Mouse (Mus musculus) CD4-positive helper T cell, adult 2 months (primary cell): ENCODE measurements around the gene Cfap61.

ENCODE experiments used
- DNase-seq: peaks from one replicate; pipeline ENCODE4 v3.0.0-alpha.2; 2012; ENCODE audit warnings: low read depth, missing footprints, low spot score

Cfap61 gene

GRCm38 (mm10) chr2:146077117-146077516 lies 142.5 kb downstream of the Cfap61 start:
- no peak for DNase-seq

DNA sequence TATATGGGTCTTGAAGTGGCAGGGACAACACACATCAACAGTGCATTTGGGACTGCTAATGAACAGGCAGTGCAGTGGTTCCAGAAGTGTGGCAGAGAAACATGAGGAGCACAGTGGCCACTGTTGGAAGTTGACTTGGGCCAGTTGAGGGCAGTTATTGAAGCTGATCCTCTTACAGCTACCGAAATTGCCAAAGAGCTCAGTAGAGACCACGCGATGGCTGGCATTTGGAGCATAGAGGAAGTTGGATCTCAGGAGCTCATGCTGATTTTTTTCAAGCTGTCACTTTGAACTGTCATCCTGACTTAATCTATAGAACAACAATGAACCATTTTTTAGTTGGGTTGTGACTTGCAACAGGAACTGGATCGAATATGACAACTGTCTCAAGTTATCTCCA lies 145.7 kb downstream of the Cfap61 start:
- no peak for DNase-seq

- no peak for DNase-seq
These were observed 148.8 kb downstream of the Cfap61 start for GRCm38 (mm10) chr2:146083326-146083871.

DNA sequence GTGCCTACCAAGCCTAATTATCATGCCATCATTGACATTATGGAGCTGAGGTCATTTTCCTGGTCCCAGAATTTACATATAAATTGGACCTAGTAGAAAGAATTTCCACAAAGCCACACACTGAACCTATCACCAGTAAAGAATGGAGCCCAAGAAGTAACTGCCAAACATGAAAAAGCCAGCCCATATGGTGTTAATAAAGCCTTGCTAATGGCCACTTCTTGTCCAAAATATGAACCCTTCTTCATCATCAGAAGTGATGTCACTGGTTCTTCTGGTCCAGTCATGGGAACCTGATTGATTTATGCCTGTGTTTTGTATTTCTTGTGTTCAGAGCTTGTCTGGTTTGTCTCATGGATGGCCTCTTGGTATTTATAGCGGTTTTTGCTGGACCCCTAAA lies 152.8 kb downstream of the Cfap61 start:
- no peak for DNase-seq

- no peak for DNase-seq
These were observed 154.6 kb downstream of the Cfap61 start for GRCm38 (mm10) chr2:146089157-146089692.

- no peak for DNase-seq
These were observed 162.9 kb downstream of the Cfap61 start for GRCm38 (mm10) chr2:146097532-146097931.

DNA sequence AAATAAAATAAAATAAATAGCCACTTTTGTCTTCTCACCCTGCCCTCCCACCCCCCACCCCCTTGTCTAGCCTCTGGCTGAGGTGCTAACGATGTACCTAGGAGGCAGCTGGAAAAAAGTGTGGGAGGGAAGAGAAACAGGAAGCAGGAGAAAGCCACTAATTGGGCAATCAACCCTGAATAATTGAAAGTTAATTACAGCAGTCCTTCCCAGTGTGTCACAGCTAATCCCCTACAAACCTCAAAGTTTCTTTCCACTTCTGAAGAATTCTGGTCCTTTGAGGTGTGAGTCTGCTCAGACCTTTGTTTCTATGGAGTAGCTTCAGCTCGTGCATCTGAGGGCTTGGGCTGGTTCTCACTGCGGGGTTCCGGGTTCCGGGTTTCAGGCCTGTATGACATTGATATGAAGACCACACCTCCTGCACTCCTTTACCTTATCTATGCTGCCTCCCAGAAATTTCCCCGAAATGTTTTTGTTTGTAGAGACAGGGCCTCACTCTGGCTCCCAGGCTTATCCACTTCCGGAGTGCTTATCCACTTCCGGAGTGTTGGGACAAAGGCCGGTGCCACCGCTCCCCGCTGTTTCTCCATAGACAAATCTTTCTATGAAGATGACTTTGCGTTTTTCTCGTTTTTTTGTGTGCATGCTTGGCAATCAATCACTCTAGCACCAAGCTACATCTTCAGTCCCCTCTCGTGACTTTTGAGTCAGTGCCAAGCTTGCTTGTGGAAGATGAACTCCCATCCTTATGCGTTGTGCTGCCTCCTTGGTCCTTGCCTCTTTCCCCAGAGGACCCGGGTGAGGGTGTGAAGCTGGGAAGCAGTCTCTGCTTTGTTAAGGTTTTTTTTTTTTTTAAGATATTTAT lies 164.5 kb downstream of the Cfap61 start:
- DNase-seq, result no peak

GRCm38 (mm10) chr2:146099838-146100237 lies 165.3 kb downstream of the Cfap61 start:
- no peak for DNase-seq

GRCm38 (mm10) chr2:146100489-146101060 lies 166.0 kb downstream of the Cfap61 start:
- no peak for DNase-seq

GRCm38 (mm10) chr2:146102600-146102999 lies 168.0 kb downstream of the Cfap61 start:
- DNase-seq, result no peak

DNA sequence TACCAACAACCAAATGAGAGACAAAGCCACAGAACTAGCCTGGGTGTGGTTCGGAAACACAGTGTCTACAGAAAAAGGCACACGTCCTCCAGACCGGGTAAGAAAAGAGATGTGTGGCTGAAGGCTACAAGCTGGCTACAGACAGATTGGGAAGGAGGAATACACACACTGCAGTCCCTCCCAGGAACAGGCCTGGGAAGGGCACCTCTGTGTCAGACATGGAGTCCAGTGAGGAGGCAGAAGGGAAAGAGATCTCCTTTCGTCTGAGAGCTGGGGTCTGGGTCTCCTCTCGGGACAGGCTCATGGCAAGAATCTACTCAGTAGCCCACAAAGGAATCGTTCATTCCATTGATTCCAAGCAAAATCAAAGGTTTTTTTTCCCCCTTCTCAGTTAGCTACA lies 170.8 kb downstream of the Cfap61 start:
- DNase-seq, result no peak

DNA sequence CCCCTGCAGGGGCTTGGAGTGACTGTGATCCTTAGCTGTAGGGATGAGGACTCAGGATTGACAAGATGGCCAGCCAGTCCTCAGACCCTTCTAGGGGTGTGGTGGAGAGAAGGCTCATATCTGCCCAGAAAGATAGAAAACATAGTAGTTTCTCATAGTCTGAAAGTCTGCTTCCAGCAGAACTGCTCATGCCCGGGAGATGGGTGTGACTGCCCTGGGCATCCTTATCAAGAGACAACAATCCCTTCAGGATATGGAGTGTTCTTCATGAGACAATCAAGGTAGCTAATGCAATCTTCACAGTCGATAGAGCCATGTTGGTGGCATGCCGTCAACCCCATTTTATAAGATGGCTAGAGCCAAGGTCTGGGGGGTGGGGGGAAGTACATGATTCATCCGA lies 173.4 kb downstream of the Cfap61 start:
- DNase-seq, result no peak

DNA sequence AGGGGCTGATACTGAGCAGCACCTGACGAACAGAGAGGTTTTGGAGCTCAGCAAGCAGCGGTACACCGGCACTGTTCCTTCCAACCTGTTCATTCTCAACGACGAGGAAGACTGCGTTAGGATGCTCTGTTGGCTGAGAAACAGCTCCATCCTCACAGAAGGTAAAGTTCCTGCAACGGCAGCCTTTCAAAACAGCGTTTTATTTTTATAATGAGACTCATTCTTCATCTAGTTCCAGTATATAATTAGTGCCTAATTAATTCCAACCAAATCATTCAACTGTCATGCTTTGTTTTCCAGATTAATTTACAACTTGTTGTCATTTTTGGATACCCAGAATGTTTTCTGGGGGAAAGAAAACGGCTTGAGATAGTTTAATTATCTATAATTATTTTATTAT lies 175.3 kb downstream of the Cfap61 start:
- no peak for DNase-seq

GRCm38 (mm10) chr2:146116282-146116681 lies 181.7 kb downstream of the Cfap61 start:
- no peak for DNase-seq

DNA sequence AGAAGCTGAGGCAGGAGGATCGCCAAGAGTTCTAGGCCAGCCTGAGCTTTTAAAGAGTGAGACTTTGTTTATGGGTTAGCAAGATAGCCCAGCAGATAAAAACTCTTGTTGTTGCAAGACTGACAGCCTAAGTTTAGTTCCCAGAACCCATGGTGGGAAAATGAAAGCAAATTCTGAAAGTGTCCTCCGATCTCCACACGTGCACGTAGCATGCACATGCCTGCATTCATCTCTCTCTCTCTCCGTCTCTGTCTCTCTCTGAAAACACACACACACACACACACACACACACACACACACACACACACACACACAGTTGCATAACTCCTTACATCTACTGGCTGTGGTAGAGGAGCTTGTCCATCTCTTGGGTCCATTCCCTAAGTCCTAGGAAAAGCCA lies 182.1 kb downstream of the Cfap61 start:
- no peak for DNase-seq

DNA sequence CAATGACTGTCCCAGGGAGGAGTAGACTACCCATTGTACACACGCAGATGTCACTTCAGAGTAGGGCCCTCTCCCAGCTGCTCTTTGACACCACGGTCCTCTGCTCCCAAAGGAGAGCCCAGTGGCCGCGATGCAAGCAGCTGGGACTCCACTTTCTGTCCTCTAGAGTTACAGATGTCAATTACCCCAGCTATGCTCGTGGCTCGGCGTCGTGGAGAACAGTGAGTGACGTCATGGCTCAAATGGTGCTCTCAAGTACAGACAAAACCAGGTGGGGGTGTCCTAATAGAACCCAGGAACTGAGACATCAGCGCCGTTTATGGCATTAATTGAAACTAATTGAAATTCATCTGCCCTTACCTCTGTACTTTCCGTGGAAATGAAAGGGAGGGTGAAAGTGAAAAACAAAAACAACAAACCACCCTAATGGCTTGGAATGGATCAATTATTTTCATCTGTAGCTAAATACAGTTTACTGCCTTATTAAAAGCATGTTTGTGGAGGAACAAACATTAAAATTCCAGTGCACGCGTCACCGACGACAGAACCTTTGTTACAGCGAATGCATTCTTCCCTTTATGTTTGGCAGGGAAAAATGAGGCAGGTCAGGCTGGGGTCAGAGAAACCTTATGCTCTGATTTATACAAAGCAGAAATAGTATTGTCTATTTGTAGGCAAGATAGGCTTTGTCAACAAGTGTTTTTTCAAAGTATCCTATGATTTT lies 182.8 kb downstream of the Cfap61 start:
- DNase-seq, result no peak

- no peak for DNase-seq
These were observed 183.4 kb downstream of the Cfap61 start for GRCm38 (mm10) chr2:146117915-146118403.

DNA sequence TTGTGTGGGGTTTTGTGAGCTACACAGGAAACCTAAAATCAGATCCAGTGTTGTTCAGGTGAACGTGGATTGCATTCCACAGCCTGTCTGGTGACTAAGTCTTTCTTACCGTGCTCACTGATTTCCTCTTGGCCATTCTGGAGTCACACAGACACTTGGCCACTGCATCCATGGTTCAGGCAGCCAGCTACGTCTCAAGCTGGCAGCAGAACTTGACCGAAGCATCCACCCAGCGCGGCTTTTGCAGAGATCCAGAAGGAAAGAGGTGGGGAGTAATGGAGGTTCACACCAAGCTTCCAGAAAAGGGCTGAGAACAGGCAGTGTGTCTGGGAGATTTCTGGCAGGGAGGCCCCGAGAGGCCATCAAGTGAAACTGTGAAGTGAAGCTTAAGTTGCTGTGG lies 187.0 kb downstream of the Cfap61 start:
- no peak for DNase-seq

DNA sequence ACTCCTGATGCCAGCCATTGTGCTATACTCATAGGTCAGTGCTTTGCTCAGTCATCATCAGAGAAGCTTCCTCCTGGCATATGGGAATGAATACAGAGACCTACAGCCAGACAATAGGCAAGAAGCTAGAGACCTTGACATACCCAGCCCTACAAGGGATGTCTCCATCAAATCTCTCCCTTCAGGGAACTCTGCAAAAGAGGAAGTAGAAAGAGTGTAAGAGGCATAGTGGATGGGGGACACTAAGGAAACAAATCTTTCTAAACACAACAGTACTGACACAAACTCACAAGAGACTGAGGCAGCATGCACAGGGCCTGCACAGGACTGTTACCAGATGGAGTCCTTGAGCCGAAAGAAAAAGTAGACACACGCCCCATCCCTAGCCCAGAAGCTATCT lies 190.5 kb downstream of the Cfap61 start:
- DNase-seq, result no peak

DNA sequence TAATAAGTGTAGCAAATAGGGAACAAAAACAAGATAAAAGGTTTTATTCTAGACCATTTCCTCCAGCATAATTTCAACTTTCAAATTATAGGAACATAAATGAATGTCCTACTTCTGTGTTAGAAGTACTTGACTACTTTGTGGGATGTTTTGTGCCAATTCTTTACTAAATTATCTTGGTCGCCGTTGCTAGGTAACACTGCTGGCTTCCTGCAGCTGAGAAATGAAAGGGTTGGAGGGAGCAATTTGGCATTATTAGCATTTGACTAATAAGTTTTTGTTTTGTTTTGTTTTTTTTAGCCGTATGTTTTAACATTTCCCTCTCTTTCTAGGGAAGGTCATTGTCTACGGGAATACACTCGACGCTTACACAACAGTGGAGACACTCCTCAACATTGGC lies 194.0 kb downstream of the Cfap61 start:
- no peak for DNase-seq

DNA sequence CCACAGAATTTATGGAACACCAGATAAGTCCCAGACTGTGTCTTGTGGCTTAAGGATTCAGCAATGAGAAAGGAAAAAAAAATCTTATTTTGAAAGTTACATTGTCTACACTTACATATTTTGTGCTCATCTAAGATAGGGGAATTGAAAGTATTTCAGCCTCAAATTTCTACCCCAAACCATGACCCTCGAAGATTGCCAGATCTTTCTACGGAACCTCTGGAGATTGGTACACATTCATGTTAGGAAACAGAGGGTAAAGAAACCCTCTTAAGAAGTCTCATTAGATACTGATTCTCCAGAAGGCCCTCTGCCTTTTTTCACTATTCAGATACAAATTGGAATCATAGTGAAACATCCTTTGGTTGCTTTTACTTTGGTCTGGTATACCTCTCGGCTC lies 195.9 kb downstream of the Cfap61 start:
- no peak for DNase-seq

- no peak for DNase-seq
These were observed 199.7 kb downstream of the Cfap61 start for GRCm38 (mm10) chr2:146134275-146134674.
